Mouse (Mus musculus) liver, postnatal 0 days (tissue): ENCODE data around the gene Lamc1.

Experiments used
- CTCF ChIP-seq: sonication (generic); IDR thresholded peaks from 2 replicates; pipeline ENCODE4 v1.5.1; 2016; ENCODE audit warnings: antibody characterized with exemption, low read depth
- EP300 ChIP-seq: IDR thresholded peaks from 2 replicates; pipeline ENCODE4 v1.6.1; 2016; ENCODE audit warnings: antibody characterized with exemption, low read depth, mild to moderate bottlenecking

DNA sequence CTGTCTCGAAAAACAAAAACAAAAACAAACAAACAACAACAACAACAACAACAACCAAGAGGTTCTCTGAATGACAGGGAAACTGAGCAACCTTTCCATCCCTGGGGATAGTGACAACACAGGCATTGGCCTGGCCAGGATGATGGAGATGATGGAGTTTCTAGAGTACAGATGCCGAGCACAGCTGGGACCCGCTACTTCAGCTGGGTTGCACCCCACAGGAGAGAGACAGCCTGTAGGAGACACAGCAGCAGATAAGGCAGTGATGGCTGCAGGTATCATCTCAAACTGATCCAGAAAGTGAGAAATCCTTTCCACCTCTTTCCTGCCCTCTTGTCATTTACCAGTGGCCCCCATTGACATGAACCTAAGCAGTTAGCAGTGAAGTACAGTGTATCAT, 39.3 kb upstream of the Lamc1 start:
- TF ChIP-seq EP300, result no peak
- TF ChIP-seq CTCF, result no peak
